Mouse (Mus musculus) hindbrain, embryonic 15.5 days (tissue): ENCODE results near the gene Upk3b. TPM values are rescaled to one million over a fixed set of nuclear protein-coding genes. Genes with fewer than 3 reads are reported as not detected.

Experiments
- ATAC-seq: fragments of 200-750 bp; cut with Nextera tagmentation; 2 replicates; pipeline ENCODE4 v1.8.0; 2017; ENCODE audit warnings: low read depth, moderate number of reproducible peaks, moderate TSS enrichment; ENCODE audit not compliant: low FRiP score
- H3K27ac ChIP-seq: fragments of 300-500 bp; sonication (generic); replicated peaks from 2 replicates; pipeline ENCODE4 v1.5.1; 2015; ENCODE audit warnings: mild to moderate bottlenecking, inconsistent platforms
- H3K27me3 ChIP-seq: fragments of 300-500 bp; sonication (generic); 2 replicates; pipeline ENCODE4 v1.6.1; 2015; ENCODE audit warnings: control low read depth, inconsistent platforms
- H3K36me3 ChIP-seq: fragments of 300-500 bp; sonication (generic); 2 replicates; pipeline ENCODE4 v1.6.1; 2015; ENCODE audit warnings: control low read depth, inconsistent platforms
- H3K4me1 ChIP-seq: fragments of 300-500 bp; sonication (generic); replicated peaks from 2 replicates; pipeline ENCODE4 v1.6.1; 2015; ENCODE audit warnings: control low read depth, inconsistent platforms
- H3K4me2 ChIP-seq: fragments of 300-500 bp; sonication (generic); 2 replicates; pipeline ENCODE4 v1.6.1; 2015; ENCODE audit warnings: moderate library complexity, mild to moderate bottlenecking, inconsistent platforms
- H3K4me3 ChIP-seq: fragments of 300-500 bp; sonication (generic); 2 replicates; pipeline ENCODE4 v1.5.1; 2015; ENCODE audit warnings: mild to moderate bottlenecking, inconsistent platforms
- H3K9ac ChIP-seq: fragments of 300-500 bp; sonication (generic); 2 replicates; pipeline ENCODE4 v1.6.1; 2015; ENCODE audit warnings: inconsistent platforms
- H3K9me3 ChIP-seq: fragments of 300-500 bp; sonication (generic); 2 replicates; pipeline ENCODE4 v1.6.1; 2016; ENCODE audit warnings: control low read depth, inconsistent platforms
- WGBS: fragments of 180-500 bp; shearing (Covaris S2); methylation state at CpG from one replicate; pipeline ENCODE4 v1.1.7; 2015; 5-methylcytosine and 5-hydroxymethylcytosine counted together
- polyA plus RNA-seq: library from polyadenylated mRNA; unstranded; fragments of >200 nt; fragmentation: Nextera tagmentation; extraction: Ambion mirVana; gene quantifications from 2 replicates; pipeline ENCODE4 v1.2.1, GENCODE M21; 2015

The Upk3b gene
- polyA plus RNA-seq, 1 experiment from 2014 or later = not detected

DNA sequence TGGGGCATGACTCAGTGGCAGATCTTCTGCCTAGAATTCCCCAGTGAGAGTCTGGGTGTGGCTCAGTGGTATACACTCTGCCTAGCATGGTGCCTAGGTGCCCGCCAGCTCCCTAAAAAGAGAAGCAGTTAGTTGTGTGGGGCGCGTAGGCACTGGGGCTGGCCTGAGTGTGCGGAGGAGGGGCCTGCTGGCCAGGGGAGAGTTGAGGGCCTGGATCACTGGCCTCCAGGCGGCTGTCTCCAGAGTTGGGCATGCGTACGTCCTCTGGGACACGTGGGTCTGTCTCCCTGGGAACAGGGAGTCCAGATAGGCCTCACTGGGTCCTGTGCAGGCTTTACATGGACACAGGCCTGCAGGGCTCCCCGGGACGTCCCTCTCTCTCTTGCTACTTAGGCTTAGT lies 23.4 kb upstream of the Upk3b start:
- Histone ChIP-seq H3K4me3 (no peak overlapping the region), H3K9me3 (no peaks in the 10 kb centered on the region), H3K4me2 (no peak overlapping the region), H3K27me3 (no peaks in the 10 kb centered on the region), H3K9ac (no peak overlapping the region), H3K4me1 (peaks cover 14% of the 10 kb centered on the region; the same call in 1 of the 2 replicates), H3K36me3 (peaks cover 35% of the 10 kb centered on the region), H3K27ac (no peak overlapping the region)
- WGBS = 80% methylated on average over 10 of the region's 10 CpGs
- no peak for ATAC-seq

DNA sequence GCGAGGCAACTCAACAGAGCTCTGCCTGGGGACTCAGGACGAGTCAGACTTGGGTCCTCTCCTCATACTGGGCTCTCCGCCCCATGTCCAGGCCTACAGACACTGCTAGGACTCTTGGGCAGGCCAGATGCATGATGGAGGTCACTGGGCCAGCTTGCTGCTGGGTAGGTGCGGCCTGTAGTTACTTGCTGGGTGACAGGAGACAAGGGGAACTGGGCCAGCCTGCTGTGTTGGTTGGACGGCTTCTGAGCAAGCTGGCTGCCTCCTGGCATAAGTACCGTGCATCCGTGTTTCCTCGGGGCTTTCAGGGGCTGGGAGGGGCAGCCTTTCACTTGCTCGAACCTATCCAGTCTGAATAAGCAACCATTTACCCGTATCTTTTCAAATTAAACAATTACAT lies 22.7 kb upstream of the Upk3b start:
- 69% methylated on average over 10 of the region's 10 CpGs for WGBS
- Histone ChIP-seq H3K9me3 (no peaks in the 10 kb centered on the region), H3K4me3 (no peak overlapping the region), H3K9ac (no peak overlapping the region), H3K4me2 (no peak overlapping the region), H3K27me3 (no peaks in the 10 kb centered on the region), H3K4me1 (peaks cover 14% of the 10 kb centered on the region; the same call in 1 of the 2 replicates), H3K27ac (peak overlapping the region; percentile 31; the same call in 1 of the 2 replicates), H3K36me3 (peaks cover 31% of the 10 kb centered on the region)
- ATAC-seq = no peak

- no peaks in the 10 kb centered on the region for H3K9me3 ChIP-seq
- peaks cover 26% of the 10 kb centered on the region for H3K36me3 ChIP-seq
- H3K4me2 ChIP-seq = no peak overlapping the region
- 66% methylated on average over 10 of the region's 10 CpGs for WGBS
- no peaks in the 10 kb centered on the region for H3K27me3 ChIP-seq
- no peak for ATAC-seq
- H3K9ac ChIP-seq = no peak overlapping the region
- 0 out of 2 replicates have a peak overlapping the region, but pooled peaks have one; percentile 7 for H3K27ac ChIP-seq
- H3K4me1 ChIP-seq = peaks cover 14% of the 10 kb centered on the region; the same call in 1 of the 2 replicates
- H3K4me3 ChIP-seq = no peak overlapping the region
Measured at GRCm38 (mm10) chr5:136016014-136016876, 22.1 kb upstream of the Upk3b start.

DNA sequence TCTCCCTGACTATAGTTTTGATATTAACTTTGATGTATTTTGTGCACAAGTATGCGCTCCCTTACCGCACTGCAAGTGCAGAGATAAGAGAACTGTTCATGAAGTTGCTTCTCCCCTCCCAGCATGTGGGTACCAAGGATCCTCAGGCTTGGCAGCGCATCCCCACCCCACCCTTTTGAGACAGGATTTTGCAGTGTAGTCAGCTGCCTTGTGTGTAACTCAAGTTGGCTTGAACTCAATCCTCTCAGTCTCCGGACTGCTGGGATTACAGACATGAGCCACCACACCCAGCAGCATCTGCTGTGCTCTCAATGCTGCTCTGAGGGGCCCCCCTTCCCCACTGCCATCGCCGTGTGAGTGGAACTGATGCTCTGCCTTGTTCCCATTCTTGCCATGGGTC lies 21.0 kb upstream of the Upk3b start:
- WGBS = 73% methylated on average over 6 of the region's 6 CpGs
- H3K4me2 ChIP-seq = no peak overlapping the region
- peaks cover 14% of the 10 kb centered on the region; the same call in 1 of the 2 replicates for H3K4me1 ChIP-seq
- H3K9me3 ChIP-seq = no peaks in the 10 kb centered on the region
- H3K36me3 ChIP-seq = peaks cover 20% of the 10 kb centered on the region; the same call in 1 of the 2 replicates
- no peak for ATAC-seq
- no peak overlapping the region for H3K4me3 ChIP-seq
- no peak overlapping the region for H3K9ac ChIP-seq
- no peak overlapping the region for H3K27ac ChIP-seq
- no peaks in the 10 kb centered on the region for H3K27me3 ChIP-seq

GRCm38 (mm10) chr5:136018726-136019125 lies 19.6 kb upstream of the Upk3b start:
- H3K4me3 ChIP-seq = no peak overlapping the region
- no peak overlapping the region for H3K27ac ChIP-seq
- no peaks in the 10 kb centered on the region for H3K27me3 ChIP-seq
- 86% methylated on average over 2 of the region's 2 CpGs for WGBS
- peaks cover 14% of the 10 kb centered on the region; the same call in 1 of the 2 replicates for H3K4me1 ChIP-seq
- ATAC-seq = no peak
- 0 out of 2 replicates have a peak, but pooled peaks cover 7% of the 10 kb centered on the region for H3K36me3 ChIP-seq
- H3K9ac ChIP-seq = no peak overlapping the region
- no peak overlapping the region for H3K4me2 ChIP-seq
- H3K9me3 ChIP-seq = no peaks in the 10 kb centered on the region

GRCm38 (mm10) chr5:136019907-136020306 lies 18.4 kb upstream of the Upk3b start:
- no peaks in the 10 kb centered on the region for H3K27me3 ChIP-seq
- no peak overlapping the region for H3K4me2 ChIP-seq
- 63% methylated on average over 1 of the region's 1 CpGs for WGBS
- H3K27ac ChIP-seq = no peak overlapping the region
- peaks cover 14% of the 10 kb centered on the region; the same call in 1 of the 2 replicates for H3K4me1 ChIP-seq
- no peaks in the 10 kb centered on the region for H3K9me3 ChIP-seq
- ATAC-seq = no peak
- no peak overlapping the region for H3K9ac ChIP-seq
- H3K36me3 ChIP-seq = 0 out of 2 replicates have a peak, but pooled peaks cover 5% of the 10 kb centered on the region
- H3K4me3 ChIP-seq = no peak overlapping the region

GRCm38 (mm10) chr5:136025712-136026111 lies 12.6 kb upstream of the Upk3b start:
- Histone ChIP-seq H3K4me2 (no peak overlapping the region), H3K36me3 (peaks cover 28% of the 10 kb centered on the region), H3K27ac (no peak overlapping the region), H3K4me3 (no peak overlapping the region), H3K4me1 (no peaks in the 10 kb centered on the region), H3K27me3 (no peaks in the 10 kb centered on the region), H3K9ac (no peak overlapping the region), H3K9me3 (no peaks in the 10 kb centered on the region)
- WGBS = 87% methylated on average over 3 of the region's 3 CpGs
- no peak for ATAC-seq

DNA sequence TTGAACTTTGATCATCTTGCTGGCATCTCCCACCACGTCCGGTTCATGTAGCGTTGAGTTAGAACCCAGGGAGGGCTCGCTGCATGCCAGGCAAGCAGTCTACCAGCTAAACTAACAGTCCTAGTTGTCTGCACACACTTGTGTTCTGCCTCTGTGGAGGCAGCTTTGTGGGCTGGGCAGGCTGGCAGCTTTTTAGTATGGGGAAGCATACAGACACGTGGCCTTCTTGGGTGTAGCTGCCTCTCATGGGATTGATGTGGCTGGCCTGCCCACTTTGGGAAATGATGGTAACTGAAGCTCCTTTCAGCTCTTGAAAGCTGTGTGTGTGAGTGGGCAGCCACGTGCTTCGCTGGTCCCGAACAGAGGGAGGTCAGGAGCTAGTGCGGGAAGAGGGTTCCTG lies 11.4 kb upstream of the Upk3b start:
- Histone ChIP-seq H3K27me3 (no peaks in the 10 kb centered on the region), H3K27ac (no peak overlapping the region), H3K9ac (no peak overlapping the region), H3K4me3 (no peak overlapping the region), H3K9me3 (no peaks in the 10 kb centered on the region), H3K36me3 (peaks cover 36% of the 10 kb centered on the region), H3K4me2 (no peak overlapping the region), H3K4me1 (no peaks in the 10 kb centered on the region)
- 83% methylated on average over 9 of the region's 9 CpGs for WGBS
- ATAC-seq = no peak

GRCm38 (mm10) chr5:136027612-136028311 lies 10.5 kb upstream of the Upk3b start:
- Histone ChIP-seq H3K4me3 (no peak overlapping the region), H3K4me1 (no peaks in the 10 kb centered on the region), H3K36me3 (peaks cover 36% of the 10 kb centered on the region), H3K4me2 (no peak overlapping the region), H3K27ac (no peak overlapping the region), H3K27me3 (no peaks in the 10 kb centered on the region), H3K9me3 (no peaks in the 10 kb centered on the region), H3K9ac (no peak overlapping the region)
- WGBS = 80% methylated on average over 11 of the region's 11 CpGs
- ATAC-seq = no peak

DNA sequence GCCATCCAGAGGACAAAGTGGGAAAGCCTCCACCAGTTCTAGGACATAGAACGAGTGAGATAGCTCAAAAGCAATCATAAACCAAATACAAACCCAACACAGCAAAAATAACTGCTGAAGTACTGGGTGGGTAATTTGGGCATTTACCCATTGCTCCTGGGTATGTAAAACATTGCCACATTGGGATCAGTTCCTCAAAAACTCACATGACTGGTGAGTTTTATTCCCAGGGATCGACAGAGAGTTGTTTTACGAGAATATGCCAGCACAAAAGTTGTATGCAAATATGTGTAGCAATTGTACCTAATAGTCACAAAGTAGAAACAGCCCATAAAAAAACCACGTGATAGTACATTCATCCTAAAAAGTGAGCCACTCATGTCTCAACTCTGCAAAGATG lies 3.4 kb upstream of the Upk3b start:
- WGBS = 81% methylated on average over 4 of the region's 4 CpGs

DNA sequence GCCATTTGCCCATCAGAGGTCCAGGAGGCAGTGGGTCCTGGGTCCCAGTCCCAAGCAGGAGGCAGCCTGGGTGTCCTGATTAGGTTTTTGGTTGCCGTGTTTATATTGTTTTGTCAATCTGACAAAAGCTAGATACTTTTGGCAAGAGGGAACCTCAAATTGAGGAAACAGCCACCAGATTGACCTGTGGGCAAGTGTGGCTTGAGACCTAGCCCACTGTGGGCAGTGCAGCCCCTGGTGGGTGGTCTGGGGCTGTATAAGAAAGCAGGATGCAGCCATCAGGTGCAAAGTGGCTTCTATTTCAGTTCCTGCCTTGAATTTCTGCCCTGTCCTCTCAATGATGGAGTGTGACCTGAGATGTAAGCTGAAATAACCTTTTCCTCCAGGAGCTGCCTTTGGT lies 3.0 kb upstream of the Upk3b start:
- Histone ChIP-seq H3K4me2 (no peak overlapping the region), H3K4me3 (no peak overlapping the region), H3K4me1 (no peaks in the 10 kb centered on the region), H3K9ac (no peak overlapping the region), H3K27me3 (no peaks in the 10 kb centered on the region), H3K36me3 (peaks cover 16% of the 10 kb centered on the region), H3K27ac (no peak overlapping the region), H3K9me3 (no peaks in the 10 kb centered on the region)
- 82% methylated on average over 1 of the region's 1 CpGs for WGBS
- no peak for ATAC-seq

More for the DNA sequence above, 3.4 kb upstream of the Upk3b start:
- Histone ChIP-seq H3K27ac (no peak overlapping the region), H3K36me3 (peaks cover 16% of the 10 kb centered on the region), H3K4me2 (no peak overlapping the region), H3K4me3 (no peak overlapping the region), H3K4me1 (no peaks in the 10 kb centered on the region), H3K9me3 (no peaks in the 10 kb centered on the region), H3K9ac (no peak overlapping the region), H3K27me3 (no peaks in the 10 kb centered on the region)
- no peak for ATAC-seq

DNA sequence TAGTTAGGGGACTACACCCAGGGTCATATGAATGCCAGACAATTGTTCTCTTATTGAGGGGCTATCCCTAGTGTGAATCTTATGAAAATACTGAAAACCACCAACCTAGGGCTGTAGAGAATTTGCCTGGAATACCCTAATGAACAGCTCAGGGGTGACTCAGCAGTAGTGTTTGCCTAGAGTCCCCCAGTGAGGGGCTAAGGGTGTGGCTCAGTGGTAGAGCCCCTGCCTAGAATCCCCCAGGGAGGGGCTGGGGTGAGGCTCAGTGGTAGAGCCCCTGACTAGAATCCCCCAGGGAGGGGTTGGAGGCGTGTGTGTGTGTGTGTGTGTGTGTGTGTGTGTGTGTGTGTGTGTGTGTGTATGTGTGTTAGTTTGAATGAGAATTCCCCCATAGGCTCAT lies 1.6 kb upstream of the Upk3b start:
- no peaks in the 10 kb centered on the region for H3K27me3 ChIP-seq
- H3K4me2 ChIP-seq = no peak overlapping the region
- H3K9me3 ChIP-seq = no peaks in the 10 kb centered on the region
- H3K4me3 ChIP-seq = no peak overlapping the region
- H3K4me1 ChIP-seq = no peaks in the 10 kb centered on the region
- H3K36me3 ChIP-seq = 0 out of 2 replicates have a peak, but pooled peaks cover 5% of the 10 kb centered on the region
- H3K27ac ChIP-seq = no peak overlapping the region
- no peak overlapping the region for H3K9ac ChIP-seq
- WGBS = 80% methylated on average over 1 of the region's 1 CpGs
- no peak for ATAC-seq
